Mouse (Mus musculus): ENCODE results near the gene Nfe2.
A peak's percentile ranks its signal among the peaks of the same experiment; 100 is the strongest.

Gene Nfe2

GRCm38 (mm10) chr15:103216052-103216451, 42.2 kb downstream of the Nfe2 start:
- no peak for DNase-seq (ENCODE audit: low read depth)

GRCm38 (mm10) chr15:103214971-103215907, 43.0 kb downstream of the Nfe2 start:
- DNase-seq (ENCODE audit: low read depth), result no peak

- no peak for DNase-seq (ENCODE audit: low read depth)
Observed at GRCm38 (mm10) chr15:103214149-103214548, 44.1 kb downstream of the Nfe2 start.

DNA sequence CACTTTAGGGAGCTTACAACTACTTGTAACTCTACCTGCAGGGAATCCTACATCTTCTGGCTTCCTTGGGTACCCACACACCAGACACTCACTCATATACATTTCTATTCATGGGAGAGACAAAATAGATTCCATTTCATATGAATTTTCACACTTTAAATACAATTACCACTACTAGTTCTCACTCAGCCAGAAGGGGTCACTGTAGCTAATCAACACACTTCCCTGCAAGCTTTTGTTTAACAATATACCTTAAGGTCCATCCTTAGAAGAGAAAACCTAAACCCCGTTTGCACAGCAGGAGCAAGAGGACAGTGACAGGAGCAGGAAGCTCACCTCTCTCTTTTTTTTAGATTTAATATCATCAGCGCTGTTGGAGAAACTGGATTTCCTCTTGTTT, 53.0 kb downstream of the Nfe2 start:
- peak; percentile 60 for DNase-seq (ENCODE audit: low read depth)

DNA sequence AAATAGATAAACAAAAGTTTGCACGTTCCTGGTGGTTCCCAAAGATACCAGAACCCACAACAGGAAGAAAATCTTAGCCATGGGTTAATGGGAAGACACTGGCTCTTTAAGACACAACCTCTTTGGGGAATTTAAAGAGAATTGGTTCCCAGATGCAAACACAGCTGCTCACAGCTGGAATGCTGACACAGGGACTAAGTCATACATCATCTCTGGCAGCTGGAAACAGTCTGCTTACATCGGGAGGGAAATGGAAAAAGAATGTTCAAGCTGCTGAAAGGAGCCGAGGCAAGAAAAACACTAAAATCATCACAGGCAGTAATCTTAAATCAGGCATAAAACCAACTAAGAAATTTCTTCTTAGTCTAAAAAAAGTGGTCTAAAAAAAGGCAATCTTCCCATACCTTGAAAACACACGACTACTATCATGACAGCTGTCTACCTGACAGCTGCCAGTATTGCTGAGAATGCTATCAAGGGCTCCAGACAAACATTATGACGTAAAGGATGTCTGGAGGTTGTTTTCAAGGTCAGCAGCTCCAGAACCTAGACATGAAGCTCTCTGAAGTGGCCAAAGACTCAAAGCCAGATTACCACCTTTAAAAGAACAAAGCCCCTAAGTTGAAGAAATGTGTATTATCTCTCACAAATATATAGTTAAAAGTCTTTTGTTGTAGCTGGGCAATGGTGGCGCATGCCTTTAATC, 56.0 kb downstream of the Nfe2 start:
- no peak for DNase-seq (ENCODE audit: low read depth)

All from 416B (cell line).